Mouse (Mus musculus) neural tube, embryonic 10.5 days (tissue): Measurements from ENCODE around the gene Dolk.
A peak's percentile ranks its signal among the peaks of the same experiment; 100 is the strongest.

Experiments used
- DNase-seq: peaks from one replicate; pipeline ENCODE4 v3.0.0-alpha.2; 2017; ENCODE audit warnings: low spot score; ENCODE audit errors: extremely low spot score

Gene Dolk

GRCm38 (mm10) chr2:30250166-30251128 lies 35.7 kb downstream of the Dolk start:
- no peak for DNase-seq

GRCm38 (mm10) chr2:30249182-30249581 lies 37.0 kb downstream of the Dolk start:
- DNase-seq: no peak

GRCm38 (mm10) chr2:30247681-30248080 lies 38.5 kb downstream of the Dolk start:
- DNase-seq: no peak

GRCm38 (mm10) chr2:30247036-30247435 lies 39.1 kb downstream of the Dolk start:
- no peak for DNase-seq

GRCm38 (mm10) chr2:30244595-30245178 lies 41.4 kb downstream of the Dolk start:
- DNase-seq: no peak

- DNase-seq: no peak
These were observed 42.7 kb downstream of the Dolk start for GRCm38 (mm10) chr2:30243391-30243790.

- DNase-seq: peak; percentile 42
These were observed 43.6 kb downstream of the Dolk start for GRCm38 (mm10) chr2:30242509-30242908.

- no peak for DNase-seq
These were observed 45.9 kb downstream of the Dolk start, which contains the start of gene Gm28035 for GRCm38 (mm10) chr2:30240267-30240666. TSS of gene Gm28035 (plus strand) at chr2:30240567.

GRCm38 (mm10) chr2:30239777-30240176 lies 46.4 kb downstream of the Dolk start:
- no peak for DNase-seq

GRCm38 (mm10) chr2:30238906-30239465 lies 47.1 kb downstream of the Dolk start:
- DNase-seq: no peak

- no peak for DNase-seq
These were observed 48.3 kb downstream of the Dolk start for GRCm38 (mm10) chr2:30237881-30238280.

- peak; percentile 100 for DNase-seq
These were observed 48.8 kb downstream of the Dolk start, which contains the start of gene Lrrc8a for GRCm38 (mm10) chr2:30237199-30237880. TSS of gene Lrrc8a (plus strand) at chr2:30237715.

GRCm38 (mm10) chr2:30236426-30237198 lies 49.5 kb downstream of the Dolk start:
- DNase-seq: no peak

GRCm38 (mm10) chr2:30235593-30235992 lies 50.5 kb downstream of the Dolk start:
- no peak for DNase-seq
